Mouse (Mus musculus) adrenal gland, postnatal 10 days (tissue): Measurements from ENCODE around the gene Tspyl4. TPM values are rescaled to one million over a fixed set of nuclear protein-coding genes. Genes with fewer than 3 reads are reported as not detected.
"Not testable (repeated sequence)": the region's sequence is repeated elsewhere in the genome, so short reads cannot be mapped to it uniquely, and the experiment has no call there.

ENCODE experiments used
- DNase-seq: peaks from one replicate; pipeline ENCODE4 v3.0.0; 2021; ENCODE audit warnings: mixed read lengths
- long read RNA-seq, 2 experiments: library from polyadenylated mRNA; stranded (forward); transcript quantifications; one replicate each; pipeline ENCODE4 v2.0.0; 2021
- total RNA-seq, 2 experiments: library from RNA; stranded (reverse); gene quantifications; 2 replicates each; pipeline ENCODE4 v1.2.3; 2021

Gene Tspyl4
- total RNA-seq, result 10 to 100 TPM; 15.6 to 18.5 TPM
- long read RNA-seq, experiment 1, transcript Tspyl4-201 (1 exons, 3,879 nt), result major isoform, 13 of 15 reads
- long read RNA-seq, experiment 1, partial matches to known transcripts, result 0 of 15 reads
- long read RNA-seq, experiment 1, other reads (novel, unspliced or antisense), result 1 of 15 reads
- long read RNA-seq, experiment 2, transcript Tspyl4-201 (1 exons, 3,879 nt), result major isoform, 5 of 6 reads
- long read RNA-seq, experiment 2, partial matches to known transcripts, result 0 of 6 reads
- long read RNA-seq, experiment 2, other reads (novel, unspliced or antisense), result 0 of 6 reads

DNA sequence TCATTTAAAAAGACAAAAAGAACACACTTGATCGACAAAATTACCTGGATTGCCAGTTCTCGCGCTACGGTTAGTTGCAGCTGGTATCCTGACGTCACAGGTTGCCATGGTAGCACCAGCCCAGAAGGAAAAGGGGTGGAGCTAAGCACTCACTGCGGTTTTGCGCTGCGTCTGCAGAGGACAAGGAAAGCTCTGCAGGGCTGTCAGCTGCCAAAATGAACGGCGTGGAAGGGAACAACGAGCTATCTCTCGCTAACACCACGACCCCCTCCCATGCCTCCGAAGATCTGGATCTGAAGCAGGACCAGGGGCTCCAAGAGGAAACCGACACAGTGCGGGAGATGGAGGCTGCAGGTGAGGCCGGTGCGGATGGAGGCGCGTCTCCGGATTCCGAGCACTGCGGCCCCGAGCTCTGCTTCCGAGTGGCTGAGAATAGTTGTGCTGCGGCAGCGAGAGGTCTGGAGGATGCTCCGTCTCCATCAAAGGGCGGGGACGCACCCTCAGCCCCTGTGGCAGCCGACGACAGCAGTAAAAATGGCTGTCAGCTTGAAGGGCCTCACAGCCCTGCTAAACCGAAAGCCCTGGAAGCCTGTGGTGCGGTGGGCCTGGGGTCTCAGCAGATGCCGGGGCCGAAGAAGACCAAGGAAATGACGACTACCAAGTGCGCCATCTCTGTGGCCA is at the start of gene Tspyl4:
Gene Tspyl4 (plus strand): TSS at position 144 of the 681 bp plus-strand sequence.
- peak; percentile 93 for DNase-seq

DNA sequence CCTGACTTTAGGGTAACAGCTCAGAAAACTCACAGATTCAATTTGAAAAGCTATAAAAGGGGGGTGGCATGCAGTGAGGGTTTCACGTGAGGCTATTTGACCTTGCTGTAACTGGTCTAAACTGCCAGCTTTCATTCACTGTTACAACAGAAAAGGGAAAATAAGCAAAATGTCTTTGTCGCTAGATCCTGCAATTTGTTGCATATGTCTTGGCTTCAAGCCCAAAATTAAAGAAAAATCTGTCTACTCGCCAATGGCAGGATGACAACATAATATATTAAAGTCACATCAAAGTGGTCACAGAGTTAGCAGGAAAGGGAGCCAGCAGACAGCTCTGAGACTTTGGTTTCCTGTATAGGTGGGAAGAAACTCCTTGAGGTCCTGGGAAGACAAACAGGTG is 49.5 kb upstream of the Tspyl4 start:
- DNase-seq, result no peak

DNA sequence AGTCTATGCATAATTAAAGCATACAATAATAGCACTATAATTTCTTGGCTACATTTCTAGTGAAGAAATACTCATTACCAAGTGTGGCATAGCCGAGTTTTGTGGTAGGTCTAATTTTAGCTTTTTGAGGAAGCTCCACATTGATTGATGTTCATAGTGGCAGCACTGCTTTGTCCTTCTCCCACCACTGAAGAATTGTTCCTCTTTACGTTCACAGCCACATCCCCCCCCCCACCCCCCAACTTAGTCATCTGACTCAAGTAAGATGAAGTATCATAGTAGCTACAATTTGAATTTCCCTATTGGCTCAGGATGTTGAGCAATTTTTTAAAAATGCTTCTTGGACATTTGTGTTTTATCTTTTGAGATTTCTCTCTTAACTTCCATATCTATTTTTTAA is 47.6 kb upstream of the Tspyl4 start:
- DNase-seq, result no peak

DNA sequence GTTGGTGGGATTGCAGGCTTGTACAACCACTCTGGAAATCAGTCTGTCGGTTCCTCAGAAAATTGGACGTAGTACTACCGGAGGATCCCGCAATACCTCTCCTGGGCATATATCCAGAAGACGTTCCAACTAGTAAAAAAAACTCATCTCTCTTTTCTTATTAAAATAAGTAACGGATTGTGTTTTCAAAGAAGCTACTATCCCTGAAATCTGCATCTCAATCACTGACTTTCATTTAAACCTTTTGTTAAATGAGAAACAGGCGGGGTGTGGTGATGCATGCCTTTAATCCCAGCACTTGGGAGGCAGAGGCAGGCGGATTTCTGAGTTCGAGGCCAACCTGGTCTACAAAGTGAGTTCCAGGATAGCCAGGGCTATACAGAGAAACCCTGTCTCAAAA is 44.4 kb upstream of the Tspyl4 start:
- DNase-seq, result not testable (repeated sequence)

DNA sequence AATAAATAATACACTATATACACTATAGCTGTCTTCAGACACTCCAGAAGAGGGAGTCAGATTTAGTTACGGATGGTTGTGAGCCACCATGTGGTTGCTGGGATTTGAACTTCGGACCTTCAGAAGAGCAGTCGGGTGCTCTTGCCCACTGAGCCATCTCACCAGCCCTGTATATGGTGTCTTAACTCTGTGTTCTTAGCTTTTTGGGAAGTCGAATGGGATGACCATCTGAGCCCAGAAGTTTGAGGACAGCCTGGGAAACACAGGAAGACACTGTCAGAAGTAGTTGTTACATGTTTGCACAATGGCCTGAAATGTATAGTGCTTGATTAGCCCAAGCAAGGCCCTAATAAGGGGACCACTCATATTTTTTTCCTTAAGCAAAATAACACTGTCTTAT is 32.1 kb upstream of the Tspyl4 start:
- DNase-seq, result no peak

DNA sequence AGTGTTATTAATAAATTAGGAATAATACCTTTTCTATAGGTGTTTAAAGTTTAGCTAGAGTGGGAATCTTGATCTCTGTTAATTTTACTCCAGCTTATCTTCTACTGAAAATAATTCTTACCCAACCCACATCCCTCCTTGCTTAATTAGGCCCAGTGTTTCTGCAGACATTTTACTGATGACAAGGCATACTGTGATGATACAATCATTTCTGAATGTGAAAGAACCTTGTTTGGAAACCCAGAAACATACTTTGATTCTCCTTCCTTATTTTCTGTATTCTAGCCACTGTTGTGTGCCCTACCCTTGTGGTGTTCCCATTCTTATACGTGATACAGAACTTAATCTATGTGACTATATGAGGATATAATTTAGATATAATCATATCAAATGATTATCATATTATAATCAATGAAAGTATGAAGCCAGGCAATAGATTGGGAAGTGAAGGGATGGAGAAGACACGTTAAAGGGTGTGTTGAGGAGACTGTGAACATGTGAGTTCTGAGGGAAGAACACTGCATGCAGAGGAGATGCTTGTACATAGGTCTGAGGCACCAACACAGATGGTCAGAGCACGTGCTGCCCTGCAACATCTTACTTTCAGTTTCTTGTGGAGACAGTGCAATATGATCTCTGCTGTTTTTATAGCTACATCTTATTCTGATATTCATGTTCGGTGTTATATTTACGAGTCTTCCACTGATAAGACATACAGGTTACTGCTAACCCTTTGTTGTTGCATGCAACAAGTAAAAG is 29.8 kb upstream of the Tspyl4 start:
- DNase-seq, result no peak

DNA sequence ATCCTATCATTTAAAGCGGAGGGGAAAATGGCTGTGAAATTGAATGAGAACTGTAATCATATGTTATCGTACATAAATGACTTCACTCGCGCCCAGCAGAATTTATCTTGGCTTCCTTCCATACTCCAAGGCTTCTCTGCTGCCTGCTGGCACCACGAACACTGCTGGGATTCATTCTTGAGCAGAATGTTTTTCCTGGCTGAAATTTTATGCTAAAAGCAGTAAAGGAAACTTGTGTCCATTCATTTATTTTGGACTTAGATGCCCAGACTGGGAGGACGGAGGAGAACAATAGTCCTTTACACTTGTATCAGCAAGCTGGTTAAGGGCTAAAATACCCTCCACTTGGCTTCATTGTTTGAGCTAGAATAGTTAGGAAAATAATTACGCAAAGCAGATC is 25.6 kb upstream of the Tspyl4 start:
- peak; percentile 41 for DNase-seq

DNA sequence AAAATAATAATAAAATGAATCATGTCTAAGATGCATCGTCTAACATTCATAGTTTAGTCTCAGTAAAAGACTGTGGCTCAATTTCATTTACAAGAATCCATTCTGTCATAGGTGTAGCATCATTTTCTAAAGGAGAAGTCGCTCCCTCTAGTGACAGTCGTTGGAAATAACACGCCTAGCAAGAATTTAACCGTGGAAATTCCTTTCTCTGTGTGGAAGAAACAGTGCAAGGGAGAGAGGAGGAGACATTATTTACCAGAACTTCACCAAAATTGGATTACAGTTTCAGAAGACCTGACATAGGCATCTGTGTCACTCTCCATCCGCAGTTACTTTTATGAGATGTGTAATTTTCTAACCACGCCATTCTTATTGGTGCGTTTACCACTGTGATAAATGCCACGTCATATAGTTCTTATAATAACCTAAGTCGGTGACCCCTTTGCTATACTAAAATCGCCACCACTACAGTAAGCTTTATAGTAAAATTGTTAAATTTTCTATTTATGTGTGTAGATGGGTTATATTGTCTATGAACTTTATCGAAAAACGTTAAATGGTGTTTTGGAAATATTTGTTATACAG is 16.6 kb upstream of the Tspyl4 start:
- DNase-seq, result peak; percentile 57

DNA sequence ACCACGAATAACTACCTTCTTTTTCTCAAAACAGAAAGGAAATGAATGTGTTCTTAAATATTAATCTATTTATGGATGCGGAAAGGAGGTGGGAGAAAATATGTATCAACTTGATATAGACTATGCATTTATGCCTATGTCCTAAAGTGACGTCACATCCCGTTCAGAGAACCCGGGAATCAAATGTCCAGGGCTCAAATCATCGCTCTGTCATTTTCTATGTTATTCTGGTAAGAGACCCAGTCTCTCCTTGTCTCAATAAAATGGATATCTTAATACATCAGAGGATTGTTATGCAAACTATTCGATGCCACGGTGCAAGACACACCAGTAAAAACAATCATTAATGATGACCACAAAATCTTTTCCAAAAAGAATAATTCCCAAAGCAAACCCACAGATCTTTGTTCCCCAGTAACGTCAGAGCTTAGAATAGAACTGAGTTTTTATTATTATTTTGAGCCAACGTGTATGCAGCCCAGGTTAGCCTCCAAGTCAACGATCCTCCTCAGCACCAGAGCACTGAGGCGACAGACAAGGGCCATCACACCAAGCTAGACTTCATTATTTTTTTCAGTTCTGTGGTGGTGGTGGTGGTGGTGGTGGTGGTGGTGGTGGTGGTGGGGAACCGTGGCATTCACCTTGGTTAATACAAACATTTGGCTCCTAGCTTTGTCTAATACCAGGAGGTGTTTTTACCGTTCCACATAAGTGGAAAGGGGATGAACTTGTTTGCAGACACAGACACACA is 15.9 kb upstream of the Tspyl4 start:
- DNase-seq, result peak; percentile 7

DNA sequence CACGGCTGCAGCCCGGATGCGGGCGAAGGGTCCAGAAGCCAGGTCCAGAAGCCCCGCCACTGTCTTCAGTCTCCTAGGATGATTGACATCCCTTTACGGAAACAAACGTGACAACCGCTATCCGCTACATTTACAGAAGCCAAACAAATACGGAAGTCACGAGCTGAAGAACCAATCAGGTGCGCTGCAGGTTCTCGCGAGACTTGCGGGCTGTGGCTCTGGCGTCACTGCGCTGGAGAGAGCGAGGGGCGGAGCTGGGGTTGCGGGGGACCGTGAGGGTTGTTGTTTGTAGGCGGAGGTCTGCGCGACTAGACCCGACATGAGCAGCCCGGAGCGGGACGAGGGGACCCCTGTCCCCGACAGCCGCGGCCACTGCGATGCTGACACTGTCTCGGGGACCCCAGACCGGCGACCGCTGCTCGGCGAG is 15.3 kb upstream of the Tspyl4 start, which contains the start of gene Tspyl1:
Gene Tspyl1 (plus strand): TSS at position 229 of the 427 bp plus-strand sequence.
- peak; percentile 97 for DNase-seq

DNA sequence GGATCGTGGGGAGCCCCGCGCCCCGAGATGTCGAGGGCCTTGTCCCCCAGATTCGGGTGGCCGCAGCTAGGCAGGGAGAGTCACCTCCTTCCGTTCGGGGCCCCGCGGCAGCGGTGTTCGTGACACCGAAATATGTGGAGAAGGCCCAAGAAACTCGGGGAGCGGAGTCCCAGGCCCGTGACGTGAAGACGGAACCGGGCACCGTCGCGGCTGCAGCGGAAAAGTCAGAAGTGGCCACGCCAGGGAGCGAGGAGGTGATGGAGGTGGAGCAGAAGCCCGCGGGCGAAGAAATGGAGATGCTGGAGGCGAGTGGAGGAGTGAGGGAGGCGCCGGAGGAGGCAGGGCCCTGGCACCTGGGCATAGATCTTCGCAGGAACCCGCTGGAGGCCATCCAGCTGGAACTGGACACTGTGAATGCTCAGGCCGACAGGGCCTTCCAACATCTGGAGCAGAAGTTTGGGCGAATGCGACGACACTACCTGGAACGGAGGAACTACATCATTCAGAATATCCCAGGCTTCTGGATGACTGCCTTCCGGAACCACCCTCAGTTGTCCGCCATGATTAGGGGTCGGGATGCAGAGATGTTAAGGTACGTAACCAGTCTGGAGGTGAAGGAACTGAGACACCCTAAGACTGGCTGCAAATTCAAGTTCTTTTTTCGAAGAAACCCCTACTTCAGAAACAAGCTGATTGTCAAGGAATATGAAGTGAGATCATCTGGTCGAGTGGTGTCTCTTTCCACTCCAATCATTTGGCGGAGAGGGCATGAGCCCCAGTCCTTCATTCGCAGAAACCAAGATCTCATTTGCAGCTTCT is 14.6 kb upstream of the Tspyl4 start:
- peak; percentile 80 for DNase-seq

DNA sequence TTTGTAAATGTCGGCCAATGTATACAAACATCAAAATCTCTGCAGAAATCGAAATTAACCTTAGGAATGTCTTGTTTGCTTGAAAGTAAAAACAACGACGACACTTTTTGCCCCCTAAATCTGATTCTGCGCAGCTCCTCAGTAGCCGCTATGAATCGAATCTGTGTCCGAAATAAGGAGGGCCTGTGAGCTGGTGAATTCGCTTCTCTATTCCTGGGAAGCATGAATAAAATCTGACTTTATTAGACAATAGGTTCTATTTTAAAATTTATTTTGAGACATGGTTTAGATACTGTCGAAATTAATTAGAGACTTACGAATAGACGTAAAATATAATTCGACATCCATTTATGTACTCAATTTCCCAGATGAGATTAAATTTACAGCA is 337 bp upstream of the Tspyl4 start:
- DNase-seq, result no peak

DNA sequence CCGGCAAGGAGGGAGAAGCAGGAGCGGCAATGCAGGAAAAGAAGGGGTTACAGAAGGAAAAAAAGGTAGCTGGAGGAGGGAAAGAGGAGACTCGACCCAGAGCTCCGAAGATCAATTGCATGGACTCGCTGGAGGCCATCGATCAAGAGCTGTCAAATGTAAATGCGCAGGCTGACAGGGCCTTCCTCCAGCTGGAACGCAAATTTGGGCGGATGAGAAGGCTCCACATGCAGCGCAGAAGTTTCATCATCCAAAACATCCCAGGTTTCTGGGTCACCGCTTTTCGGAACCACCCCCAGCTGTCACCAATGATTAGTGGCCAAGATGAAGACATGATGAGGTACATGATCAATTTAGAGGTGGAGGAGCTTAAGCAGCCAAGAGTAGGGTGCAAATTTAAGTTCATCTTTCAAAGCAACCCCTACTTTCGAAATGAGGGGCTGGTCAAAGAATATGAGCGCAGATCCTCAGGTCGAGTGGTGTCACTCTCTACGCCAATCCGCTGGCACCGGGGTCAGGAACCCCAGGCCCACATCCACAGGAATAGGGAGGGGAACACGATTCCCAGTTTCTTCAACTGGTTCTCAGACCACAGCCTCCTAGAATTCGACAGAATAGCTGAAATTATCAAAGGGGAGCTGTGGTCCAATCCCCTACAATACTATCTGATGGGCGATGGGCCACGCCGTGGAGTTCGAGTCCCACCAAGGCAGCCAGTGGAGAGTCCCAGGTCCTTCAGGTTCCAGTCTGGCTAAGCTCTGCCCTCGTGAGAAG is 925 bp downstream of the Tspyl4 start:
- DNase-seq, result peak; percentile 11

DNA sequence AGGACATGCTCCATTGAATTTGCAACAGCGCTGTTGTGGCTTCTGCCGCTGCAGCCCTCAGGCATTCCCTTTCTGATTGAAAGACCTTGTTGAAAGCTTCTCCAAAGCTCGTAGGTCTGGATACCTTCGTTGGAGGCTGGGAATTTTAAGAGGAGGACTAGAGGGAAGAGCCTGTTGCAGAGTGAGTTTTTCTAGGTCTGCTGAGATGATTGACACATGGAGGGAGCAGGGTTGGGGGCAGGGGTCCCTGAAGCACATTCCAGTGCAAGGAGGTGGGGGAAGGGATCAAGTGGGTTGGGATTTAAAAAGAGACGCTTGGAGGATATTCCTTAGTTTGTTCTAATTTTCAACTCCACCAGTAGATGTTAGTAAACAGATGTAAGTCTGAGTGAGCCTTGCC is 3.1 kb downstream of the Tspyl4 start:
- DNase-seq, result no peak

DNA sequence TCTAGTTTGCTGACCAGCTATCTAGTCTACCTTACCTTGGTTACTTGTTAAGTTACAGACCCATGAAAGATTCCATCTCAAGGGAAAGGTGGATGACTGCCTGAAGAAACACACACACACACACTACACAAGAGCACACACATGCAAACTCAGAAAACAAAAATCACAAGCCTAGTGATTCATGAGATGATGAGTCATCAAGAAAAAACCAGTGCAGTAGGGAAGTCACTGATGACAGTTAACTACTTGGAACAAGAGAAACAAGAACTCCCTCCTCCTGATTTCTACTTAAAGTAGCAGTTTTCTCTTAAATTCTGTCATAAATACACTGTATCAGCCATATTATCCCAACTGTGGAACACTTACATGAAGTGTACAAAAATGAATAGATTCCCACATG is 9.8 kb downstream of the Tspyl4 start:
- DNase-seq, result no peak

DNA sequence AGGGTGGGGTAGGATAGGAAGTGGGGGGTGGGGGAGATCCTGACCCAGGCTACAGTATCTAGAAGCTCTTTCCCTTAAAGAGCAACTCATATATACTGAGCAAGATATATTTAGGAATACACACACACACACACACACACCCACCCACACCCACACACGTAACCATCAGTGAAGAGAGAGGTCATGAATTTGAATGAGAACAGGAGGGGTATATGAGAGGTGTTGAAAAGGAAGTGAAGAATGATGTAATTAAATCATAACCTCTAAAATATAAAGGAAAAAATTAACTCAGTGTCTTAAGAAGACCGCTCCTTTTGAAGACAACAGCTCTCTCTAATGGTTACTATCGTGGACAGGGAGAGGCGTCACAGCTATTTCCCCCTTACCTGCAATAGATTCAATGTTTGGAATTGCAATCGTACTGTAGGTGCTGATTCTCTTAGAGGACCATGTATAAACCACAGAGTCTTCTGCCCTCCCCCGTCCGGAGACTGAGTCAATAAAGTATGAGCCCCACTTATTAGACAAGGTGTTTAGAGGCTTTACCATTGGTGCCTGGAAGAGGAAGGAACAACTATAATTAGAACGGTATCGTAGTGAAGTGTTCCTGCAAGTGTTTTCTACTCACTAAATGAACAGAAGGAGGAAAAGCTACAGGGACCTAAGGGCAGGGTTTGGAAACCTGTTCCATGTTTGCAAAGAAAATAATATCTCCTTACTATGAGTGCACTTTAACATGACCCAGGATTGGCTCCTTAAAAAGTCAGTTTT is 12.9 kb downstream of the Tspyl4 start:
- DNase-seq, result no peak

DNA sequence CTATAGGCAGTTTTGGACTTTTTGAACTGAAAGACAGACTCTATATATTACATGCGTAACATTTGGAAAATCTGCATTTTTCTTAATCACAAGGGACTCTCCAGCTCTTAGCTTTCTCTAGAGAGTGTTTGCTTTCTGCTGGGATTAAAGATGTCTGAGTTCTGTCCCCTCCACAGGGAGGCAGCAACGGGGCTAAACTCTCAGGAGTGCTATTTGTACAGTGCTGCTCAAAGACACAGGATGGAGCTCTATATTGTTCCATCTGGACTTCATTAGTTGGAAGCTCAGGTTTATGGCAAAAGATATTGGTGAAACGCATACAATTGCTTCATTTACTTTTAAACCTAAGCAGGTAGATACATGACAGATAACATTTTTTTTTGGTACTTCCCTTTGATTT is 15.3 kb downstream of the Tspyl4 start:
- no peak for DNase-seq

DNA sequence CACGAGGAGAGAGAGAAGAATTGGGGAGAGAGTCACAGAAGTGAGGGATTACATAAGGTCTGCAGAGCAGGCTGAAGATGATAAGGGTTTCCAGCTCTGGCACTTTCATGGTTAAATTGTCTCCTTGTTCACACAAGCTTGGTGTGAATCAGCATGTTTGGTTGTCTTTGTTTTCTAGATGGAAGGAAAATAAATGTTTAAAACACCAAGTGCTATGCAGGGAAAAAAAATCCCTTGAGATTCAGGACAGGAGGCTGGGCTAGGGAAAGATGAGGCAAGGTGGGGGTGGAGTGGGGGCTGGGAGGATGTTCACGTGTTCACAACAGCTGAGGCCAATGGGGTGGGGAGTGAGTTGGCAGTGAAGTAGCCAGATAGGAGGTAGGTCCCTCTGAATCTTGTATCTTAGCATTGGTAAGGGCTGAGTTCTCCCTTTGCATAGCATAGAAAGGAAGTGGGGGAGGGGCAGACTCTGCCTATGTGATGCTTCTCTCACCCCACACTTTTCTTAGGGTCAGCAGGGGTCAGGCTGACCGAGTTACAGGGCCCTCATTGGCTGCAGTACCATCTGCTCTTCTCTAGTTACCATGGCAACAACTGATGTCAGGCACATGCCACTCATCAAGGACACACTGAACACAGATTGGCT is 19.5 kb downstream of the Tspyl4 start:
- peak; percentile 37 for DNase-seq

DNA sequence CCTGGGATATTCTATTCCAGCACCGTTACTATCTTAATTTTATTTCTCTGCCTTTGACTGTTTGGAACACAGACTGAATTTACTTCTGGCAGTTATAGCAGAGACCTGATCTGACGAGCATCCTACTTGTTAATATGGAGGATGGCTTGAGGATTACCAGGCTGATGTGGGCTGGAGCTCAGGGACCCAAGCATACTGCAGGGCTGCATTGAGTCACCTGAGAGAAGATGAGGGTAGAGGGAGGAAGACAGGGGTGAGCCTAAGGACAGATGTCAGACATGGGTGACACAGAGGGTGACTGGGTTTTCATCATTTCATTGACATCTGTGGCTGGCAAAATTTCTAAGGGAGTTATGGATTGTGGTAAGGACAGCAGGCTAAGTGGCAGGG is 20.0 kb downstream of the Tspyl4 start:
- no peak for DNase-seq
